Mouse (Mus musculus) spleen, postnatal 4 days (tissue): ENCODE results near the gene Sox8.

Source experiments
- DNase-seq, 2 experiments: peaks; one replicate each; pipeline ENCODE4 v3.0.0; 2022; ENCODE audit warnings: low spot score in 2 of 2

The Sox8 gene

DNA sequence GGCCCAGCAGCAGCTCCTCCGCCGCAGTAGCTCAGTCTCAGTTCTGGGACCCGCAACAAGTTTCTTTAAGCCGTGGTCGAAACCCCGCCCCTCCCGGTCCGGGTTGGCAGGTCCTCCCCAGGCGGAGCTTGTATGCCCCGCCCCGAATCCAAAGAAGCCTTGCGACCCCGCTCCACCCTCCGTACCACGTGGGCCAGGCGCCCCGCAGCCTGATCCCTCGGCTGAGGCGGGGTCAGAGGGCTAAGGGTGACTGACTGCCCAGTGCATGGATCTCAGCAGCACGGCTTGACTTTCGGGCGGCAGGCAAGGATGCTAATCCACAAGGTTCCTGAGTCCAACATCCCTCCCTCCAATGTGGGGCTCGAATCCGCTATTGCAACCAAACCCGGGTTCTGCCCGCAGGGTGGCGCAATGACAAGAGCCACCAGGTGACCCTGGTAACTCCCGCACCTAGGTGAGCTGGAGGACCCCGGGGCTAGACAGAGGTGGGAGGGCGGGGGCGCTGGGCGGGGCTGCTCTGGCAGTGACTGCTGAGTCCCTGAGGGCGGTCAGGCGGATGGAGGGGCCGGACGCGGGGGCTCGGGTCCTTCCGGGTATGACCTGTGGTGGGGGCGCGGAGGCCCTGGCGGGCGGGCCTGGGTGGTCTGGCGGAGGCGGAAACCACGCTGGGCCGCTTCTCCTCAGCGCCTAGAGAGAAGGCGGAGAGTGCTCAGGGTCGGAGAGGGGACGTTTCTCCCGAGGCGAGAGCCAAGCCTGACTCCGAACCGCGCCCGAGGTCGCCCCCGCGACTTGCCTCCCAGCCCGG, at the start of gene Sox8:
TSS of gene Sox8 (minus strand) at position 39 of the 805 bp plus-strand sequence.
- DNase-seq: peak; percentile 65 to 77

DNA sequence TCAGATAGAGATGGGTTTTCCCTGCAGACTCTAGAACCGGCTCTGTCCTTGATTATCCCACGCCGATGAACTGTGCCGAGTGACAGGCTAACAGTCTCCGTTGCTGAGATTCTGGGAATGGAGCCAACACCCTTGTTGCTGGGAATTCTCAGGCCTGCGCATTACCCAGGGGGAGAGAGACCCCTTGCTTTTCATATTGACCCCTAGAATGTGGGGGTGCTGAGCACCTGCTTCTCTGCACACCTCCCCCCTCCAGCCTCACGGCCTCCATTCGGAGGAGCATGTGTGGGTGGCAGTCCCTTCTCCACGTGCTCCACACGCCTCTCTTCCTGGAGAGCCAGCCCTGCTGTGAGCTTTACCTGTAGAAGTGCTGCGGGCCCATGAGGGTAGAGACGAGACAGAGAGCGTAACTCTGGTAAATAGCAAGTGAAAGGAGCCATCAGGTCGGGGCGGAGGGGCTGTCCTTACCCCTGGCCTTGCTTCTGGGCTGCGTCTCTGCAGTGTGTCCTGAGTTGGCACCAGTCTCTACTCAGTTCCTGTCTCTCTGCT, 48.1 kb upstream of the Sox8 start:
- no peak for DNase-seq

DNA sequence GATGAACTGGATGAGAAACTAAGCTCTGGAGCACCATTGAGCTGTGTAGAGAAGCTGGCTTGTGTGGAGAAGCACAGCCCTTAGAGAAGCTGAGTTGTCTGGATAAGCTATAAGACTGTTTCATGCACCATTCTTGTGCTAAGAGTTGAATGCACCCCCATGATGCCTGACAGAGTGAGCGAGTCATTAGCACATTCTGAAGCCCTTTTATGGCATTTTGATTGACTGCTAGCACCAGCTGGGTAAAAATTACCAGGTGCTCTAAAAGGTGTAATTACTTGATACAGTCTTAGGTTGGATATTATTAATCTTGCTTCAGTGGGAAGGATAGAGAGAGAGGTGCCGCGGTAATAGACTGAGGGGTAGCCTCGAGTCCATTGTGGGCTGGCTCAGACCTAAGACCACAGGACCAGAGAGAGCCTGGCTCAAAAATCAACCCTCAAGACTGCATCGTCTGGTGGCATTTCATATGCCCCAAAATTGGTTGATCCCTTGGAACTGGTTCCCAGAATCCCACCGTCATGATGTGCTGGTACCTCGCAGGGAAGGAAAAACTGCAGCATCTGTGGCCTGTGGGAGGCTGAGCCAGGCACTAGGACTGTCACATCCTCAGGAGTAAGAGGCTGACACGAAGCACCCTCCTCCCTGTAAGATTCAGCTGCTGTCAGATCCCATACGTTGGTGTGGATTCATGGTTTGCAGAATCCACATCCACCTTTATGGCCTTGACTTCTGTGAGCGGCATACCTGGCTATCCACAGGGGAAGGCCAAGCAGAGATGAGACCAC, 44.4 kb upstream of the Sox8 start:
- no peak for DNase-seq

DNA sequence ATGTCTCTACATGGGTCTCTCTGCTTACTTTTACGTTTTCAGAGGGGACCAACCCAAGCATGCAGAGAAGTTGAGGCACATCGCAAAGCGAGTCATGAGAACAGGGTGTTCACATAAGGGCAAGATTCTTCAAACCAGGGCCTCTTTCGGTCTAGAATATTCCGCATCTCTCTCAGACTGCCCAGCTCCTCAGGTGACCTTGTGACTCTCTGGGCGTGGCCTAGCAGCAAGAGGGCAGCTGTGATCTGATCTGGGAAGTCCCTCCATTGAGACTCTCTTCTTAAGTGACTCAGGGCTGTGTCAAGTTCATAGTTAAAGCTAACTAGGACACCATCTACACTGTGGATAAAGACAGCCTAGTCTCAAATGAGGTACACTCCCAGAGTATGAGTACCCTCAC, 42.8 kb upstream of the Sox8 start:
- no peak for DNase-seq

DNA sequence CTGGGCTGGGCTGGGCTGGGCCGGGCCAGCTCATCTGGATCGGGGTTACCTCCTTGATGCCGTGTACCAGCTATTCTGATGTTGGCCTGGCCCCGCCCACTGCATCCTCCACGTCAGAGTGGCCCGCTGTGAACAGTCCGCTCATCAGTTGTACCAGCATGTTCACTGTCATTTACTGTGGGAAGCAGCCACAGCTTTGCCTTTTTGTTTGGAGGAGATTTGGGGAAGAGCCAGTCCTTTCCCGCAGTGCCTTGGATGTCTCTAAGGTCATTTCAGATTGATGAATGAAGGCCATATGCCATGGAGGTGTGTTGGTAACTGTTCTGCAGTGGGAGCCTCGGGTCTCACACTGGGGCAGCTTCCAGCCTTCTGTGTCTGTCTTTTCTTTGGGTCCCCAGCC, 42.1 kb upstream of the Sox8 start:
- no peak for DNase-seq

DNA sequence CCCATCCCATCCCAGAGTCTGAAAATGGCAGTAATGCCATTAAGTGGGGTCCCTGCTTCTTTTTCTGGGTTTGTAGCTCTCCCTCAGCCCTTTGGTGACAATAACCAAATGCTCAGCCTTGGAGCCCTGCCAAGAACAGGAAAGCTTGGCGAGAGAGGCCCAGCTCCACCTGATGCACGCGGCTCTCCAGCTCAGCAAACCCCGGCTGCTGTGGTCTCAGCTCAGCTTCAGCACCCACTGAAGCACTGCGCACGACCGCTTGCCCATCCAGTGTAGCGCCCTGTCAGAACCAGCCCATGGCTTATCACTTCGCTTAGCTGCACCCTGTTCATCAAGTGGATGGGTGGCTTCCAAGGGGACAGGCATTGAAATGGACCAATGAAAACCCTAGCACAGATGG, 39.7 kb upstream of the Sox8 start:
- no peak for DNase-seq

DNA sequence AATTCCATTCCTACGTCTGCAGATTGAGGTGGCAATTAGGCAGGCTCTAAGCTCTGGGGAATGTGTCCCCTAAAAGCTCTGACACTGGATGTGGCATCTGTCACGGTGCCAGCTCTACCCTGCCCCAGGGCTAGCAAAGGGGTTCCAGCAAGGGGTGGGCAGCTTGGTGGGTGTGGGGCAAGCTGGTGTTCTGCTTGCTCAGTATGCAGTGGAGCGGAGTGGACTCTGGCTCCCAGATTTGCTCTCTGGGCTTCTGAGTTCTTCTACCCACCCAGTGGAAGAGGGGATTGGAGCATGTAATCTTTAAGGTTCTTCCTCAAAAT, 39.0 kb upstream of the Sox8 start:
- DNase-seq: no peak

DNA sequence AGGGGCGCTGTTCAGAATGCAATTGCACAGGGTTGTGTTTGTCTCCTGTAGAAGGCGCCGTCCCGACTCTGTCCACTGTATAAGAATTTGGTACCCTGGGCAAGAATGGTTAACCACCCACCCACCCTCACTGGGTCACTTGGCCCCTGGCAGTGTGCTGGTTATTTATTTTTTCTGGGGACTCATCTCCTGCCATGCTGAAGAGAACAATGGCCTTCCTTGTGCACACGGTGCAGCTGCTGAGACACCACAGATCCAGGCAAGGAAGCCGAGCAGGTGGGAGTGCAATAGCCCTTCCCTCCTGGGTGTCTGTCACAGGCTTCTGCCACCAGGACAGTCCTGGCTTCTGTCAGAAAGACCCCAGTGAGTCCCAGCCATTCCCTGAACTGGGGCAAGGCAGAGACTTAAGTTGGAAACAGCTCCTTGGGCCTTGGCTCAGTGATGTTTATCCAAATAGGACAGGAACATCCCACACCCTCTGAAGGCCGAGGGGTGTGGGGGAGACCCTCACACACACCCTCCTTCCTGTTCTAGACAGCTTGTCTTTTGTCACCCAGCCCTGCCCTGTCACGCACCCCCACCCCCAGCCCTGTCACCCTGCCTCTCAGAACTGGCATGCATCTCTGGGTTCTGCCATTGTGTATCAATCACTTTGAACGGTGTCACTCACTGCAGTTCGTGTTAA, 38.5 kb upstream of the Sox8 start:
- DNase-seq: no peak

DNA sequence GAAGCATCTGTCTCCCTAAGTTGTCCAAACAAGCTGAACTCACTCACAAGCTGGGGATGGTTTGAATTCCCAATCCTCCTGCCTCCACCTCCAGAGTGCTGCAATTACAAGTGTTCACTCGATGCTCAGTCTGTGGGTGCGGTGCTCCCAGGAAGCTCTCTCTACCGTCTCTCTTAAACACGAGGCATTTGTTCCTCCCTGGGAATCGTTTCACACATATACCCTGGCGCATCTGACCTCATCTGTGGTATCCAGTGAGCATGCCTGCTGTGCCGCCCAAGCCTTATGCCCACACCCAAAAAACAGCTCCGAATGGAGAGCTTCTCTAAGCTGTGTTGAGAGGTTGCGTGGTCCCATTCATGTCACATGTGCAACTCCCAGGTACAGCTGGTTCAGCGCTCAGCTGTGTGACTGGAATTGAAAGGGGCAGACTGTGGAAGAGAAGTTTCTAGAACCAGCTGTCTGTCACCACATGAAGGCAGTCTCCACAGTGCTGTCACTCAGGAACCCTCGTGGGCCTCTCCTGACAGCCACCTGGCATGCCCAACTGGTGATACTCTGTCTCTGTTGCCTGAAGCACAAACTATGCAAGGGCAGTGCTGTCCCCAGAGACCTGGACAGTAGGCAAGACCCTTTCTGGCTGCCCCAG, 37.8 kb upstream of the Sox8 start:
- DNase-seq: no peak

DNA sequence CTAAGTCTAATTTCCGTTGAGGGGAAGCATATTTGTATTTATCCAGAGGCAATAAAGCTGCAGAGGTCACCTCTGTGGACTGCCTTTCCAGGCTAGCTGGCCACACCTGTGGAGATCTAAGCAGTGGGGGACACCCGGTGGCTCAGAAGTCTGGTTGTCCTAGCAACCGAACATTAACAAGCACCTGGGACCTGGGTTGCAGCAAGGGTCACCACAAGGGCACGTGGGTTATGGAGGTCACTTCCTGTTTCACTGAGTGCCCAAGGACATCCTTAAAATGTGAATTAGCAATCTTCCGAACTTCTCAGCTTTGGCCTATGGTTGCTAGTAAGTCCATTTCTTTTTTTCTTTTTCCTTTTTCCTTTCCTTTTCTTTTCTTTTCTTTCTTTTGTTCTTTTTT, 33.7 kb upstream of the Sox8 start:
- DNase-seq: no peak

DNA sequence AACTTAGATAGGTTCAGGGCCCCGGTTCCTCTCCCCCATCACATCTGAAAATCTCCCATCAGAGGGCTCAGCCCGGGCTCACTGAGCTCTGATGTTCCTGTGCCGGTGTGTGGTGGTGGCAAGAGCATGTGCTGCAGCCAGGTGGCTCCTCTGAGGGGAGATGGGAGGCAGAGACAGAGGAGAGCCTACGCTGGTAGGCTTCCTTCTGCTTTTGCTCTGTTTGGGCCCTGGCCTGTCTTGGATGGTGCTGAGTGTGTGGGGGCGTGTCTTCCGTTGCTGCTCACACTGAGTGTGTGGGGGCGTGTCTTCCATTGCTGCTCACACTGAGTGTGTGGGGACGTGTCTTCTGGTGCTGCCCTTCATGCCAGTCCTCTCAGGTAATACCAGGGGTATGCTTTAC, 31.9 kb upstream of the Sox8 start:
- DNase-seq: no peak

DNA sequence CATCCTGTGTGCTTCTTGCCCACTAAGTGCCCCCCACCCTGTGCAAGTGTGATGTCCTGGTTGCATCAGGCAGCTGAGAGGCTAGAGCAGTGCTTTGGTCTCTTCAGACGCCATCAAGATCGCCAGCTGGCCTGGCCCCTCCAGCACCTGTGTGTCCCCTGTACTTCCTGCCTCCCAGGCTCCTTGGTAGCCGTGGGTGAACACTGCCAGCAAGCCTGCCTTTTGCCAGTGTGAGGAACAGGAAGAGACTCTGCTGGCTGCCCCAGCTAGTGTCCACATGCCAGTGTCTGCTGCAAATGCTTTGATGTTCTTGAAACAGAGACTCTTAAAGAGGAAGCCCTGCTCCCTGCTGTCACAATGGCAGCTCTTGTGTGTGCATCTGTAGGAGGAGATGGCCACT, 27.1 kb upstream of the Sox8 start:
- no peak for DNase-seq

DNA sequence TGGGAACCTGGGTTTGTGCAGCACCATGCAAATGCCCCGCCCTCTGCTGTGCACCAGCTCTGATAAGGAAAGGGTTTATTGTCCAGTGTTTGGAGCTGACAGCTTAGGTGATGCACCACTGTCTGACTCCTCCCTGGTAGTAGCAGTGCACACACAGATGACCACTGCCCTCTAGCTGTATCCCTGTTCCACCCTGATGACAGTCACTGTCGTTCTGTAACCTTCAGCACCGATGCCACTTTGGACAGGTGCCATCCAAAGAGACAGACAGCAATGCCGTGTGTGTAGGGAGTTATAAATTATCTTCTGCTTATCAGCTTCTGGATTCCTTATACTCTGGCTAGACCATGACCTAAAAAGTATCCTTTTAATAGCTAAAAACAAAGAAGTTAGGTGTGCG, 25.0 kb upstream of the Sox8 start:
- DNase-seq: no peak

DNA sequence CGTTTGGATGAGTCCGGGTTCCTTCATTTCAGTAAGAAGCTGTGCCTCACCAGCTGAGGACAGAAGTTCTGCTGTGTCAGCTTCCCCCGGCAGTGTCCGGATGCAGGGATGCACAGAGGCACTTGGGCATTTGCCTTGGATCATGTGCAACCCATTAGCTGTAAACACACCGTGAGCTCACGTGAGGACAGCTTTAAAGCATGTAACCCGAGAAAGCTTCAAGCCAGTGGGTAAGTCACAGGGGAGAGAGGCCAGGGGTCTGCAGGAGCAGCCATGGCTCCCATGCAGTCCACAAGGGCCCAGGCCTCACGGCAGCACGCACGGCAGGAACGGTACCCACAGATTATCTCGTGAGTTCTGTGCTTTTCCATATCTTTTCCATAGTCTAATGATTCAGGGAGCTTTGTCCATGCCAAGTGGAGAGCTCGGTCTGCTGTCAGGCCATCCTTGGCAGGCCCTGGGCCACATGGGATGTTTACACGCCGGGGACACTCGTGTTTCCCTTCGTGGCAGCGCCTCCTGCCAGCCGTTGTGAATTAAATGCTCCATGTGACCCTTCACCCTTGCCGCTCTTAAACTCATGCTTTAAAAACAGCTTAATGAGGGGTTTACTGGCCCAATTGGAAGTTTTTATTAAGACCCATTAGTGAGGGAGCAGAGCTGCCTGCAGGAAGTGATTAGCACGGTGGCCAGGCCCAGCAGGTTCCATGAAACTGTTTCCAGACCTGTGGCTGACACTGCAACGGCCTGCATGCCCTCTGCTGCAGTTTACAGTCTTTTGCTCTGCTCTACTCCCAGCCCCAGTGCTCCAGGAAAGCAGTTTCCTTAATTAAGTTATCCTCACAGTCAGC, 23.1 kb upstream of the Sox8 start:
- no peak for DNase-seq

DNA sequence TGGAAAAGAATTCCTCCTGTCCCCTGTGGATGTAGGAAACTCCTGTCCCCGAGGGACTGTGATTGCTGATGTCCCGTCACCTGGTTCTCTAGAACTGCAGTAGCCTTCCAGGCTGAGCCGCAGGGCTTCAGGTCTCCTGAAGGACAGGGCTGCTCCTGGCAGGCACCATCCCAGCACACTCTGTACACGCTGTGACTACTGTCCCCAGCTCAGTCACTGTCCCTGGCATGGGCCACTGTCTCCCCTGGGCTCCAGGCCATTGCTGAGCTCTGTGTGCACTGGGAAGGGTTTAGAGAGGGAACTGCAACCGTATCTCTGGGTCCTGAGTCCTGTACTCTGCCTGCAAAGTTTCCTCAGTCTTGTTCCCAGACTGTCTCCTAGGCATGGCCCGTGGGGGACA, 21.9 kb upstream of the Sox8 start:
- no peak for DNase-seq

DNA sequence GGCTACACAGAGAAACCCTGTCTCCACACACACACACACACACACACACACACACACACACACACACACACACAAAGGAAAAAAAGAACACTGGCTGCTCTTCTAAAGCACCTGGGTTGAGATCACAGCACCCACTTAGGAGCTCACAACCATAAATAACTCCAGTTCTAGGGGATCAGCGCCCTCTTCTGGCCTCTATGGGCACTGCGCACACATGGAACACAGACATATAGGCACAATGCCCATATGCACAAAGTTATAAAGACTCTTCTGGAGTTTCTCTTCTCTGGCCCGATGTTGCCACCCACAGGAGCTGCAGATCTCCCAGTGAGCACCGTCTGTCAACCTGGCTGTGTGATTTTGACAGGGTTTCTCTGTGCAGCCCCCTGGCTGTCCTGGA, 20.5 kb upstream of the Sox8 start:
- no peak for DNase-seq

DNA sequence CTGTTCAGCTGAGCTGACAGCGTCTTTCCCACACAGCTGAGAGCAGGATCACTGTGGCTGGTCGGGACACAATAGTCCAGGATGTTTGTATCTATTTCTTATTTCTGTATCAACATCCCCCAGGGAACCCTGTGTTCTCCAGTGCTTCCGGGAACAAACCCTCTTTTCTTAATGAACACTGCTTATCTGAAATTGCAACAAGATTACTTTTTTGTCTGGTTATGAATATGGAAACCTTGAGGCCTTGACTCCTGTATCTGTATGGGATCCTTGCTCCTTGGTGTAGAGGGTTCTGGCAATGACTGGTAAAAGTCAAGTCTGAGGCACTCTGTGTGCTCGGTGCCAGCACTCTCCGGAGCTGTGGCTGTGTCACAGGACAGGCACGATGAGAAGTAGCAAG, 19.6 kb upstream of the Sox8 start:
- DNase-seq: no peak

DNA sequence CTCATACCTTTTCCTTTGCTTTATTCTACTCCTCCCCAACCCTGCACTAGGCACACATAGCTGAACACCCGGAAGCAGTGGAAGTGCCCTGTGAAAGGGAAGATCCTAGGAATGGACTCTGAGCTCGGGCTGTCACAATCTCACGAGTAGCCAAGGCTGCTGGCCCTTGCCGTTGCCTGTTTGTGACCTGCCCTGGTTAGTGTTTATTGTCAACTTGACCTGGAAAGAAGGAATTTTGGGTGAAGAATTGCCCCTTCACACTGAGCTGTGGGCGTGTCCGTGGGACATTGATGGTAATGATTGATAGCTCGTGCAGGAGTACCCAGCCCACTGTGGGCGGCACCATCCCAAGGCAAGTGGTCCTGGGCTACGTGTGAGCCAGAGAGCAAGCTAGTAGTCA, 14.2 kb upstream of the Sox8 start:
- DNase-seq: no peak

DNA sequence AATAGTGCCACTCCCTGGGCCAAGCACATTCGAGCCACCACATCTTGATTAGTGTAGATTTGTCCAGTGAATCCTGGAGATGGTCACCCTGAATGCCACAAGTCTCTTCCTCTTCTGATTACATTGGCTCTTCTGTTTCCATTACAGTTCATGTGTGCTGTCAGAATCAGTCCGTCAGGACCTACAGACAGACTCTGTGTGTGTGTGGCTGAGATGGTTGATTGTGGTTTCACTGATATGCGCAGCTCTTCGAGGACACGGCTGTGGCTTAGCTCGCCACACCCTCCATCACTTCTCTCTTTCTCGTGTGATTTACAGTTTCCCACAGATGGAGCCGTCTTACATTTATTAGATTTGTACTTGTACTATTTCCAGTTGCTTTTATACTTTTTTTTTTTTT, 13.4 kb upstream of the Sox8 start:
- DNase-seq: no peak

DNA sequence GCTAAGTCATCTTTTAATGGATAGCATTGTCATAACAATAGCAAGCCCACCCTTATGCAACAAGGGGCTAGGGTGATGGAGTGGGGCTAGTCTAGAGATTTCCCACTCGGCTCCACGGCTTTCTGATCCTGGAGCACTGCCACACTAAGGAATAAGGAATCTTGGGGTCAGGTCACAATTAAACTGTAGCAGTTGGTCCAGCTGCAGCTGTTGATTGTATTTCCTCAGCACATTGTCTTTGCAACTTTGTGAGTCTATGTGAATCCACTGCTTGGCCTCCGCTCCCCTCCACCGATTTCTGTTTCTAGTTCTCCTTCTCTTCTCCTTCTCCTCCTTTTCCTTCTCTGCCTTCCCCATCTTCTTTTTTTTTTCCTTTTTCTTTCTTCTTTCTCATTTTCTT, 12.6 kb upstream of the Sox8 start:
- no peak for DNase-seq

DNA sequence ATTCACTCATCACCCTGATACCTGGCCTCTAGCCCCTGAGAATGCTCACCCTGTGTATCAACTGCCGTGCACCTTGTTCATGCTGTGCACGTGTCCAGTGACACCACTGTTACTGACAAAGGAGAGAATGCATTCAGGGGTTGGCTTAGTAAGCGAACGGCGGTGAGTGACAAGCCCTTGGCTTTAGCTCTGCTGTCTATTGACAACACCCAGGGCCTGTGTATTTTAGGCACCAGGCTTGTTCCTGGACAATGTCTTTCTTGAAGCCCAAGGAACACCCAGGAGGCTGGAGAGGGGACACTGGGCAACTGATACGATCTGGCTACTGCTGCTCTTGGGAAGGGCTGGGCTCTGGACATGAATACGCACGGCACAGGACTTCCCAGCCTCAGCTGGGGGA, 11.6 kb upstream of the Sox8 start:
- no peak for DNase-seq
